15 mouse cellular contexts compared by ENCODE assay signal in the genomic region with DNA sequence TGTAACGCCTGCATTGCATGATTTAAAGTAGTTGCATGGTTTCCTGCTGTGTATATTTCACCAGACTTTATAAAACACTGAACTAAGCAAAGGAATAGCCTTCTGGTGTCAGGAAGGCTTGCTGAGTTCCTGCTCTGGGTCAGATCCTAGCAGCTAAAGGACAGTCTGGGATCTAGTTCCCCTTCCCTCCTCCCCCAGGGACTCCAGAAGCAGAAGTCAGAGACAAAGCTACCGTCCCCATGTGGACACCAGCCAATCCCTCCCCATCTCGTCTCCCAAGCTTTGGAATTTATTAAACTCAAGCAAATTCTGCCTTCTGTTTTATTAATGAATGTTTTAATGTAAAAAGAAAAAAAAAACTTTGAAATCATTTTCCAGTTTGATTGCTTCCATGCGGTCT.
"Had no signal": no experiment of that assay in that cellular context is flagged by ENCODE, and none has a peak within 500 bp of the region (broad histone marks: within the 10 kb centered on the region; RNA-seq: fewer than 3 reads in every experiment).

No protein-coding gene starts in this region.

- H3K4me3 ChIP-seq: kidney, embryonic 15.5 days; liver, embryonic 13.5 days; megakaryocyte, embryonic 14.5 days; midbrain, embryonic 12.5 days had no signal

- H3K9ac ChIP-seq: kidney, embryonic 15.5 days; liver, embryonic 13.5 days; lung, embryonic 14.5 days; midbrain, embryonic 12.5 days had no signal

- ATAC-seq: inflammation-experienced regulatory T-cells, adult 6 months; intestine, embryonic 16.5 days; lung, postnatal 0 days had no signal

- H3K36me3 ChIP-seq: kidney, embryonic 15.5 days; liver, embryonic 13.5 days; midbrain, embryonic 12.5 days had no signal

- H3K27me3 ChIP-seq: midbrain, embryonic 12.5 days had no signal

- H3K4me2 ChIP-seq: kidney, embryonic 15.5 days; liver, embryonic 13.5 days; lung, embryonic 14.5 days; midbrain, embryonic 12.5 days had no signal

- H3K4me1 ChIP-seq: liver, embryonic 13.5 days had no signal

- H3K27ac ChIP-seq: kidney, embryonic 15.5 days; liver, embryonic 13.5 days; macrophage had no signal

- H3K9me3 ChIP-seq: kidney, embryonic 15.5 days; midbrain, embryonic 12.5 days had no signal

- DNase-seq: kidney, adult 2 months; kidney, postnatal 25 days; left cerebral cortex, postnatal 4 days; liver, embryonic 13.5 days; lung, embryonic 14.5 days; thymus, adult 2 months; thymus, postnatal 14 days; thymus, postnatal 4 days had no signal
